Mouse (Mus musculus) stomach, postnatal 0 days (tissue): Measurements from ENCODE around the gene C1qtnf7. TPM values are rescaled to one million over a fixed set of nuclear protein-coding genes. Genes with fewer than 3 reads are reported as not detected.
A peak's percentile ranks its signal among the peaks of the same experiment; 100 is the strongest.

Experiments
- ATAC-seq: fragments of 200-750 bp; cut with Nextera tagmentation; 2 replicates; pipeline ENCODE4 v1.8.0; 2017; ENCODE audit not compliant: low FRiP score, low TSS enrichment
- DNase-seq: peaks from one replicate; pipeline ENCODE4 v3.0.0-alpha.2; 2016; ENCODE audit warnings: low spot score
- H3K27ac ChIP-seq: fragments of 300-500 bp; sonication (generic); replicated peaks from 2 replicates; pipeline ENCODE4 v1.5.1; 2014; ENCODE audit warnings: mild to moderate bottlenecking, control low read depth
- H3K27me3 ChIP-seq: fragments of 300-500 bp; sonication (generic); 2 replicates; pipeline ENCODE4 v1.6.1; 2014; ENCODE audit warnings: low read length; ENCODE audit not compliant: control insufficient read depth, insufficient read depth
- H3K36me3 ChIP-seq: fragments of 300-500 bp; sonication (generic); 2 replicates; pipeline ENCODE4 v1.6.1; 2014; ENCODE audit warnings: low read length, mixed read lengths; ENCODE audit not compliant: control insufficient read depth, insufficient read depth
- H3K4me1 ChIP-seq: fragments of 300-500 bp; sonication (generic); replicated peaks from 2 replicates; pipeline ENCODE4 v1.6.1; 2014; ENCODE audit warnings: antibody characterized with exemption; ENCODE audit not compliant: control insufficient read depth, insufficient read depth
- H3K4me2 ChIP-seq: fragments of 300-500 bp; sonication (generic); replicated peaks from 2 replicates; pipeline ENCODE4 v1.6.1; 2014; ENCODE audit warnings: low read depth, mild to moderate bottlenecking, control low read depth, moderate library complexity
- H3K4me3 ChIP-seq: fragments of 300-500 bp; sonication (generic); 2 replicates; pipeline ENCODE4 v1.5.1; 2014; ENCODE audit warnings: low read depth, low read length, control low read depth
- H3K9ac ChIP-seq: fragments of 300-500 bp; sonication (generic); 2 replicates; pipeline ENCODE4 v1.6.1; 2014; ENCODE audit warnings: mild to moderate bottlenecking, low read length, control low read depth, mixed read lengths
- H3K9me3 ChIP-seq: fragments of 300-500 bp; sonication (generic); 2 replicates; pipeline ENCODE4 v1.6.1; 2016; ENCODE audit warnings: low read length; ENCODE audit not compliant: control insufficient read depth
- CTCF ChIP-seq: IDR thresholded peaks from 2 replicates; pipeline ENCODE4 v1.5.1; 2016; ENCODE audit warnings: antibody characterized with exemption, low read depth, mild to moderate bottlenecking, moderate library complexity
- EP300 ChIP-seq: optimal IDR thresholded peaks from 2 replicates; pipeline ENCODE3; 2016; ENCODE audit warnings: antibody characterized with exemption
- WGBS: fragments of 180-500 bp; shearing (Covaris S2); extraction: QIAGEN DNeasy Blood & Tissue Kit; methylation state at CpG from one replicate; pipeline ENCODE4 v1.1.7; 2014; 5-methylcytosine and 5-hydroxymethylcytosine counted together
- polyA plus RNA-seq: library from polyadenylated mRNA; unstranded; fragments of >200 nt; fragmentation: Nextera tagmentation; extraction: Ambion mirVana; gene quantifications from 2 replicates; pipeline ENCODE4 v1.2.1, GENCODE M21; 2015

Gene C1qtnf7
- polyA plus RNA-seq, 1 experiment from 2014 or later, result 20.4 TPM

DNA sequence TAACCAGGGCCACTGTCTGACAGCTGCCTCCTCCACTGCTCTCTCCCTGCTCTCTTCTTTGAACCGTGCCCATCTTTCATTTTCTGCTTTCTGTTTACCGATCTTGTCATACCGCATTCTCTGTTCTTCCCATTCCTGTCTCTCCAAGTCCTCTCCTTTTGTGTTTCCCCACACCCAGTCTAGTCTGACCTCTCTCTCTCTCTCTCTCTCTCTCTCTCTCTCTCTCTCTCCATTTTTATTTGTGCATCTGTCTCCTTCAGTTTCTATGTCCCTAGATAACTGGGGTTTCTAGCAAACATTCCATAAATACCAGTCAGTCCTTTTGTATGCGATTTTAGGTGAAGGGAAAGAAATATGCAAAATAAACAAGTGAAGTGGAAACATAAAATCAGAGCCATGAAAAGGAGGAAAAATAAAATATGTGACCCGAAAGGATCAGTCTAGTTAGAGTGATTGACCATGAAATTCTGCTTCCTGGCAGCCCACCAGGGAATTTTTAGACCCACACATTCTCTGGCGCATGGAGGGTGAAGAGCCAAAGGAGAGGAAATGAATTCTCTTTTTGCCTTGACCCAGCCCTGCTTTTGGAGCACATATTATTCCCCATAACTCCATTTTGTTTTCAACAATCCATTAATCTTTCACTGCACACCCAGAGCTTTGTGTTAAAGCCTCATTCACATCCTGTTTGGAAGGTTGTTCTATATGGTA is 11.7 kb downstream of the C1qtnf7 start:
- peak overlapping the region; percentile 41; the same call in 1 of the 2 replicates for H3K27ac ChIP-seq
- no peak for DNase-seq
- H3K4me1 ChIP-seq, result no peaks in the 10 kb centered on the region
- no peak for ATAC-seq
- no peak overlapping the region for H3K4me2 ChIP-seq
- no peaks in the 10 kb centered on the region for H3K27me3 ChIP-seq
- WGBS, result 29% methylated on average over 6 of the region's 6 CpGs
- H3K4me3 ChIP-seq, result no peak overlapping the region
- no peaks in the 10 kb centered on the region for H3K36me3 ChIP-seq
- H3K9me3 ChIP-seq, result no peaks in the 10 kb centered on the region
- H3K9ac ChIP-seq, result no peak overlapping the region
- TF ChIP-seq EP300, result no peak
- no peak for TF ChIP-seq CTCF

DNA sequence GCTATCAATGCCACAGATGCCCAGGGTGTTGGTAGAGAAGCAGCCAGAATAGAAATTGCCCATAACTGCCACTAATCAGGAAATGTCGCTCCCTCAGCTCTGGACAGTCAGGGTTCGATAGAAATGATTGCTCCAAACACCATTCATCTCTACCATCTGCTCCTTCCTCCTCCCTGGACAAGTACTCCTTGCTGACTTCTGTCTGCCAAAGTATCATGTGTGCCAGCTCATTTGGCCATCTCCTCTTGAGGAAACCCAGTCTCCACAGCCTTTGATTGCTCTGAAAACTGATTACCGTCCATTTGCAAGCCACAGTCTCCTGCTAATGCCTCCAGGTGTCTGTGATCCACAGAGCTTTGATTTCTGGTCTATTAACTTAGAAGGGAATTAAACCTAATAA is 14.8 kb downstream of the C1qtnf7 start:
- Histone ChIP-seq H3K4me2 (no peak overlapping the region), H3K4me3 (no peak overlapping the region), H3K9me3 (no peaks in the 10 kb centered on the region), H3K4me1 (no peaks in the 10 kb centered on the region), H3K36me3 (no peaks in the 10 kb centered on the region), H3K27ac (no peak overlapping the region), H3K9ac (no peak overlapping the region), H3K27me3 (no peaks in the 10 kb centered on the region)
- no peak for DNase-seq
- WGBS, result 84% methylated on average over 3 of the region's 3 CpGs
- no peak; the same call in 1 of the 2 replicates for ATAC-seq
- TF ChIP-seq CTCF (no peak), EP300 (no peak)

DNA sequence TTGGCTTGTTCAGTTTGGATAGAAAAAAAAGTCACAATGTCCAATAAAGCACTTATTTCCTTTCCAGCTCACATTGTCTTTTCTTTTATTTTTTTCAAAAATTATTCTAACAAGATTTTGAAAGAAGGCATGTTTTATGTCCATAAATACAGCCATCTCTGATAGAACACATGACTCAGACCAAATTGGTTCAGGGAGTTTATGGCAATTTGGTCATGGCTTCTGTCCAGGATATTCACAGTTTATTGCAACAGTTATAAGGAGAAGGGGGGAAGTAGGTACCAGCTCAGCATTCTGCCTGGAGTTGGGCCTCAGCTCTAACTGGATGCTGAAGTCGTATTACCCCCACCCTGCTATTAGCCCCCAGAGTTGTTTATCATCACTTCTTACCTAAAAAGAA is 15.5 kb downstream of the C1qtnf7 start:
- TF ChIP-seq CTCF (no peak), EP300 (no peak)
- ATAC-seq (no peak), DNase-seq (no peak)
- Histone ChIP-seq H3K4me3 (no peak overlapping the region), H3K27ac (no peak overlapping the region), H3K9ac (no peak overlapping the region), H3K27me3 (no peaks in the 10 kb centered on the region), H3K4me1 (no peaks in the 10 kb centered on the region), H3K4me2 (no peak overlapping the region), H3K36me3 (no peaks in the 10 kb centered on the region), H3K9me3 (no peaks in the 10 kb centered on the region)
- WGBS, result 71% methylated on average over 1 of the region's 1 CpGs

DNA sequence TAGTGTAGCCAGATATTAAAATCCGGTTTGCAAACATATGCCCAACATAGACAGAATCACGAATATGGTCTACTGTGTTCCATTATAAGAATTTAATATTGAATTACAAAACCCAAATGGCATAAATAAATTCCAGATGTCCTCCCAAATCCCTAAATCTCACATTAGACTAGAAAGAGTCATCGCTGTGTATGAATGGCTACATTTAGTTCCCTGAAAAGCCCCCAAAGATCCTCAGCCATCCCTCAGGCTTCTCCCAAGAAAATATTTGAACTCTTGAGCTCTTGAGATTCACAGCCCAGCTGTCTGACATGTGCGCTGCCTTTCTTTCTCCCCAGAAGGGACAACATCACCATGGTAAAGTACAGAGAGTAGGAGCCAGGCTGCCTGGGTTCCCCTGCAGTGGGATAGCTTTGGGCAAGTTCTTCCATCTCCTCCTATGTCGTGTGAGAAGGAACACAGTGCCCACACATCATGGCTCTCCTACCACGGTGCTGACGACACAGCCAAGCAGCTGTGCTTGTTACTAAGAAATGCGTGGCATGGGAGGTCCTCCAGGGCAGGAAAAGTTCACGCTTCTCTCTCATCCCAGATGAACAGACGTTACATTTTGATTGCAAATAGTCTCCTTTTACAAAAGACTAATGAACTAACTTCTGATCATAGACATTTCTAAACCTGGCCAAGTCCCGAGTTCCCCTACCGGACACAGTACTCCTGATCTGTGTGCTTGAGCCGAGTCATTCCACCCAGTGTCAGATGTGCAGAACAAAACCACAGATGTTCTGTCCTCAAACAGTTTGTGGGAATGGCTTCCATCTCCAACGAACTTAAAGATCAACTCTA is 23.2 kb downstream of the C1qtnf7 start:
- DNase-seq, result no peak
- no peaks in the 10 kb centered on the region for H3K27me3 ChIP-seq
- no peaks in the 10 kb centered on the region for H3K9me3 ChIP-seq
- WGBS, result 57% methylated on average over 14 of the region's 14 CpGs
- no peak overlapping the region for H3K4me2 ChIP-seq
- no peaks in the 10 kb centered on the region for H3K36me3 ChIP-seq
- H3K9ac ChIP-seq, result no peak overlapping the region
- no peaks in the 10 kb centered on the region for H3K4me1 ChIP-seq
- H3K4me3 ChIP-seq, result no peak overlapping the region
- H3K27ac ChIP-seq, result peak overlapping the region; percentile 46; the same call in 1 of the 2 replicates
- TF ChIP-seq EP300 (no peak), CTCF (no peak)
- ATAC-seq, result peak; percentile 15; the same call in 1 of the 2 replicates

DNA sequence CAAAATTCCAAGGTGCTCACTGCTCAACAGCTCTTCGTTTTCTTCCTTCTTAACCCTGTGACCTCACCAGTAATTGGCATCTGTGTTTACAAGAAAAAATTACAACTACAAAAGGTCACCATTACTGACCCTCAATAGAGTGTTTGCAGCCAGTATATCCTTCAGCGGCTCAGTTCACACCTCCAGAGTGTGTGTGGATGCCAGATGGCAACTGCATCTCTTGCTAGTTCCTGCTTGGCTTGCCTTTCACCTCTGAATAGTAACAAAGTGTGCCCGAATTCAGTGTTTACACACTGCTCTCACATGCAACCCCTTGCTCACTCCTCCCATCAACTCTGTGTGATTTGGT is 23.8 kb downstream of the C1qtnf7 start:
- H3K4me2 ChIP-seq, result no peak overlapping the region
- no peak overlapping the region for H3K4me3 ChIP-seq
- no peaks in the 10 kb centered on the region for H3K36me3 ChIP-seq
- no peaks in the 10 kb centered on the region for H3K27me3 ChIP-seq
- no peak overlapping the region for H3K27ac ChIP-seq
- H3K9me3 ChIP-seq, result no peaks in the 10 kb centered on the region
- TF ChIP-seq CTCF (no peak), EP300 (no peak)
- no peaks in the 10 kb centered on the region for H3K4me1 ChIP-seq
- 40% methylated on average over 3 of the region's 3 CpGs for WGBS
- no peak overlapping the region for H3K9ac ChIP-seq
- ATAC-seq (0 out of 2 replicates have a peak, but pooled peaks have one; percentile 24), DNase-seq (no peak)

DNA sequence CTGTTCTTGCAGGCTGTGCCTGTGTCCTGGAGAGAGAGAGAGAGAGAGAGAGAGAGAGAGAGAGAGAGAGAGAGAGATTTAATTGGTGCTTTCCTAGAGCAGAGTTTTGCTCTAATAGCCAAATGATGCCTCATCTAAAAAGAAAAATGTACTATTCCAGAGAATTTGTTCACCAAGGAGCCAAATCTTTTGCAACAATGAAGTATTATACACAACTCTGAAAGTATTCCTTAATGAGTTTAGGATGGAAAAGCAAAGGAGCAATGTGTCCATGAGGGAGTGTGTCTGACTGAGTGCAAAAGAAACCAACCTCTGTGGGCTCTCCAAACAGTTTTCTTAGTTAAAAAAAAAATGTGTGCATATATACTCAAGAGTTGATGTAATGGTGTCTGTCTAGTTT is 24.5 kb downstream of the C1qtnf7 start:
- DNase-seq, result no peak
- Histone ChIP-seq H3K4me3 (no peak overlapping the region), H3K4me2 (no peak overlapping the region), H3K9ac (no peak overlapping the region), H3K27ac (no peak overlapping the region), H3K9me3 (no peaks in the 10 kb centered on the region), H3K36me3 (no peaks in the 10 kb centered on the region), H3K4me1 (no peaks in the 10 kb centered on the region), H3K27me3 (no peaks in the 10 kb centered on the region)
- no peak for TF ChIP-seq CTCF
- no peak for TF ChIP-seq EP300
- no peak for ATAC-seq
